Mouse (Mus musculus) ES-Bruce4 (cell line): Measurements from ENCODE around the gene Atox1. TPM values are rescaled to one million over a fixed set of nuclear protein-coding genes. Genes with fewer than 3 reads are reported as not detected.
A peak's percentile ranks its signal among the peaks of the same experiment; 100 is the strongest.
"Not testable (repeated sequence)": the region's sequence is repeated elsewhere in the genome, so short reads cannot be mapped to it uniquely, and the experiment has no call there.

Experiments
- H3K27ac ChIP-seq: 2 replicates; pipeline ENCODE4 v1.5.1; 2012; ENCODE audit warnings: low read length, inconsistent platforms; ENCODE audit not compliant: insufficient read depth
- H3K27me3 ChIP-seq: 2 replicates; pipeline ENCODE4 v1.6.1; 2012; ENCODE audit warnings: mild to moderate bottlenecking, low read length, inconsistent platforms; ENCODE audit not compliant: control insufficient read depth, poor library complexity, insufficient read depth, severe bottlenecking
- H3K36me3 ChIP-seq: 2 replicates; pipeline ENCODE4 v1.6.1; 2012; ENCODE audit warnings: inconsistent platforms, mild to moderate bottlenecking, low read length, moderate library complexity; ENCODE audit not compliant: control insufficient read depth, poor library complexity, insufficient read depth, severe bottlenecking
- H3K4me1 ChIP-seq: one replicate; pipeline ENCODE4 v1.8.1; 2011; ENCODE audit warnings: low read length; ENCODE audit not compliant: control insufficient read depth, insufficient read depth
- H3K4me3 ChIP-seq: 2 replicates; pipeline ENCODE4 v1.5.1; 2011; ENCODE audit warnings: low read depth, mild to moderate bottlenecking, low read length
- H3K9ac ChIP-seq: 2 replicates; pipeline ENCODE4 v1.6.1; 2012; ENCODE audit warnings: low read depth, mild to moderate bottlenecking, inconsistent platforms; ENCODE audit not compliant: poor library complexity, severe bottlenecking
- H3K9me3 ChIP-seq: replicated peaks from 2 replicates; pipeline ENCODE4 v1.6.1; 2012; ENCODE audit warnings: mild to moderate bottlenecking, low read length, inconsistent platforms; ENCODE audit not compliant: control insufficient read depth, poor library complexity, insufficient read depth, severe bottlenecking
- CTCF ChIP-seq: IDR thresholded peaks from one replicate; pipeline ENCODE4 v1.8.1; 2011; ENCODE audit warnings: low read depth, low read length
- EP300 ChIP-seq: IDR thresholded peaks from 2 replicates; pipeline ENCODE4 v1.6.1; 2011; ENCODE audit warnings: low read depth, low read length; ENCODE audit not compliant: insufficient read depth
- POLR2A ChIP-seq: IDR thresholded peaks from one replicate; pipeline ENCODE4 v1.8.1; 2011; ENCODE audit warnings: low read length; ENCODE audit not compliant: insufficient read depth
- polyA plus RNA-seq: library from polyadenylated mRNA; stranded (reverse); fragments of >200 nt; gene quantifications from 2 replicates; pipeline ENCODE4 v1.2.4, GENCODE M21; 2011; ENCODE audit warnings: low read depth; ENCODE audit not compliant: missing spikeins, insufficient read depth, insufficient read length

The Atox1 gene
- polyA plus RNA-seq, 1 experiment: 120 TPM

- peak overlapping the region; percentile 62 for H3K27ac ChIP-seq
- TF ChIP-seq EP300 (no peak), CTCF (no peak), POLR2A (no peak)
- no peaks in the 10 kb centered on the region for H3K27me3 ChIP-seq
- H3K9me3 ChIP-seq: no peaks in the 10 kb centered on the region
- H3K4me1 ChIP-seq: peaks cover 8% of the 10 kb centered on the region
- peak overlapping the region; percentile 54 for H3K9ac ChIP-seq
- no peaks in the 10 kb centered on the region for H3K36me3 ChIP-seq
- peak overlapping the region; percentile 32 for H3K4me3 ChIP-seq
These were observed 42.4 kb downstream of the Atox1 start for GRCm38 (mm10) chr11:55418704-55419061.

GRCm38 (mm10) chr11:55417898-55418703 lies 42.9 kb downstream of the Atox1 start:
- peaks cover 8% of the 10 kb centered on the region for H3K4me1 ChIP-seq

GRCm38 (mm10) chr11:55416609-55417265 lies 44.3 kb downstream of the Atox1 start:
- Histone ChIP-seq H3K4me3 (no peak overlapping the region), H3K36me3 (no peaks in the 10 kb centered on the region), H3K4me1 (peaks cover 8% of the 10 kb centered on the region), H3K9me3 (no peaks in the 10 kb centered on the region), H3K9ac (peak overlapping the region; percentile 54), H3K27ac (peak overlapping the region; percentile 93), H3K27me3 (no peaks in the 10 kb centered on the region)
- TF ChIP-seq EP300: no peak
- TF ChIP-seq CTCF: no peak
- no peak for TF ChIP-seq POLR2A

More at GRCm38 (mm10) chr11:55417898-55418703, 42.9 kb downstream of the Atox1 start:
- peak overlapping the region; percentile 91 for H3K4me3 ChIP-seq
- H3K27me3 ChIP-seq: no peaks in the 10 kb centered on the region
- H3K9me3 ChIP-seq: no peaks in the 10 kb centered on the region
- H3K27ac ChIP-seq: peak overlapping the region; percentile 93
- peak overlapping the region; percentile 54 for H3K9ac ChIP-seq
- TF ChIP-seq POLR2A (no peak), EP300 (peak; percentile 29; the same call in 1 of the 2 replicates)
- no peaks in the 10 kb centered on the region for H3K36me3 ChIP-seq

- not testable (repeated sequence) for H3K9ac ChIP-seq, H3K4me1 ChIP-seq, H3K36me3 ChIP-seq, H3K27me3 ChIP-seq, H3K9me3 ChIP-seq, H3K27ac ChIP-seq, H3K4me3 ChIP-seq
These were observed 45.3 kb downstream of the Atox1 start for GRCm38 (mm10) chr11:55415731-55416130.

- H3K27me3 ChIP-seq: no peaks in the 10 kb centered on the region
- peaks cover 6% of the 10 kb centered on the region for H3K4me1 ChIP-seq
- no peaks in the 10 kb centered on the region for H3K36me3 ChIP-seq
- TF ChIP-seq EP300: no peak
- no peak for TF ChIP-seq CTCF
- TF ChIP-seq POLR2A: no peak
- no peak overlapping the region for H3K4me3 ChIP-seq
- H3K27ac ChIP-seq: peak overlapping the region; percentile 7; the same call in 1 of the 2 replicates
- no peak overlapping the region for H3K9ac ChIP-seq
- H3K9me3 ChIP-seq: no peaks in the 10 kb centered on the region
These were observed 45.9 kb downstream of the Atox1 start for GRCm38 (mm10) chr11:55415036-55415704.

GRCm38 (mm10) chr11:55414314-55414713 lies 46.7 kb downstream of the Atox1 start:
- no peak overlapping the region for H3K4me3 ChIP-seq
- no peaks in the 10 kb centered on the region for H3K27me3 ChIP-seq
- H3K9ac ChIP-seq: no peak overlapping the region
- peaks cover 11% of the 10 kb centered on the region for H3K4me1 ChIP-seq
- H3K36me3 ChIP-seq: peaks cover 5% of the 10 kb centered on the region
- no peak overlapping the region for H3K27ac ChIP-seq
- TF ChIP-seq POLR2A (no peak), CTCF (no peak), EP300 (no peak)
- H3K9me3 ChIP-seq: no peaks in the 10 kb centered on the region
